Mouse (Mus musculus): ENCODE measurements around the gene Rfc4.
"Not testable (repeated sequence)": the region's sequence is repeated elsewhere in the genome, so short reads cannot be mapped to it uniquely, and the experiment has no call there.

GRCm38 (mm10) chr16:23087712-23088111, 39.8 kb downstream of the Rfc4 start:
- TF ChIP-seq CTCF (IDR thresholded peaks at IDR 0.05; ENCODE audit: extremely low read depth, insufficient read depth, insufficient read length, insufficient replicate concordance); POLR2A (IDR thresholded peaks at IDR 0.05; ENCODE audit: low read depth, low read length): not testable (repeated sequence)

Data from spleen, adult 2 months (tissue).